Mouse (Mus musculus): ENCODE results near the gene Hmga2.

- no peak for TF ChIP-seq GATA1 (IDR thresholded peaks at IDR 0.05; ENCODE audit: borderline replicate concordance, low read length)
- TF ChIP-seq FLI1 (IDR thresholded peaks at IDR 0.05; ENCODE audit: low read length), result no peak
Observed at GRCm38 (mm10) chr10:120489611-120490010, 13.3 kb upstream of the Hmga2 start.
